In the genomic region with DNA sequence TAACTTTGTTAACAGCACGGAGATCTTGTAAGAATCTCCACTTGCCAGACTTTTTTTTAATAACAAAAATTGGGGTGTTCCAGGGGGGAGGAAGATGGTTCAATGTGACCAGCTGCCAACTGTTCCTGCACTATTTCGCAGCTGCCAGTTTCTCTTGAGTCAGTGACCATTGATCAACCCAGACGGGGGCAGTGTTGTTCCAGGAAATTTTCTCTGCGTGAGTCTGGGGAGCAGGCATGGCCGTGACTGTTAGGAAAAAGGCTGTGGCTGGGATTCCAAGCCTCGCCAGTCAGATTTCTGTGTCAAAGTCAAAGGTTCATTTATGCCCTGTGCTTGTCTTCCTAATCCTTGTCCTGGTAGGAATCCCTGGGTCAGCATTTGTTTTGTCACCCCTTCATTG, we compare ENCODE assay signal across 9 mouse cellular contexts.
DNase-seq lines count a peak whose midpoint lies in the region; ATAC-seq and TF ChIP-seq lines count a peak whose summit lies in the region.
"Had no signal": no experiment of that assay in that cellular context is flagged by ENCODE, and none has a peak within 500 bp of the region (broad histone marks: within the 10 kb centered on the region; RNA-seq: fewer than 3 reads in every experiment).

No protein-coding gene starts in this region.

- ATAC-seq in cerebellum, adult (ENCODE audit: insufficient number of reproducible peaks, low FRiP score, low TSS enrichment), result no peak
- peak; percentile 73; the same call in 1 of the 2 replicates for ATAC-seq in hindbrain, postnatal 0 days
- ATAC-seq in midbrain, postnatal 0 days (ENCODE audit: low FRiP score), result peak; percentile 56; the same call in 1 of the 2 replicates

- no peaks in the 10 kb centered on the region for H3K27me3 ChIP-seq in hindbrain, postnatal 0 days (ENCODE audit: insufficient read depth, low read length)
- H3K27me3 ChIP-seq in midbrain, postnatal 0 days (ENCODE audit: insufficient read depth, low read length), result no peaks in the 10 kb centered on the region

- no peak overlapping the region for H3K4me2 ChIP-seq in hindbrain, postnatal 0 days (ENCODE audit: low read depth, low read length)
- H3K4me2 ChIP-seq in midbrain, postnatal 0 days (ENCODE audit: low read depth, low read length, poor library complexity, severe bottlenecking), result no peak overlapping the region
- H3K4me2 ChIP-seq: midbrain, embryonic 12.5 days had no signal

- peak; percentile 22 for DNase-seq in cerebellum, adult 11 months
- DNase-seq in forelimb bud, embryonic 11.5 days (ENCODE audit: low read depth, low spot score), result peak; percentile 60
- DNase-seq in hindbrain, postnatal 0 days (ENCODE audit: low spot score), result peak; percentile 91
- peak; percentile 39 to 60 for DNase-seq in left cerebral cortex, adult 8-10 months (ENCODE audit: low spot score in 2 of 2)
- peak; percentile 90 for DNase-seq in midbrain, postnatal 0 days (ENCODE audit: low spot score)
- peak; percentile 57 for DNase-seq in telencephalon, adult 2 months (ENCODE audit: low read depth, low spot score)

- no peak overlapping the region for H3K27ac ChIP-seq in bone marrow macrophage, adult 2 months (ENCODE audit: insufficient read depth, low read depth, low read length)
- H3K27ac ChIP-seq in hindbrain, postnatal 0 days, result no peak overlapping the region
- no peak overlapping the region for H3K27ac ChIP-seq in midbrain, postnatal 0 days (ENCODE audit: low read depth, low read length)
- H3K27ac ChIP-seq: midbrain, embryonic 12.5 days had no signal

- H3K36me3 ChIP-seq in hindbrain, postnatal 0 days (ENCODE audit: insufficient read depth, low read length), result no peaks in the 10 kb centered on the region
- H3K36me3 ChIP-seq in midbrain, postnatal 0 days (ENCODE audit: insufficient read depth, low read length), result no peaks in the 10 kb centered on the region
- H3K36me3 ChIP-seq: midbrain, embryonic 12.5 days had no signal

- peak; percentile 32; the same call in 1 of the 2 replicates for TF ChIP-seq CTCF in bone marrow macrophage, adult 2 months (IDR thresholded peaks at IDR 0.05; ENCODE audit: low read depth, low read length)
- peak; percentile 78 for TF ChIP-seq CTCF in hindbrain, postnatal 0 days (IDR thresholded peaks at IDR 0.05; ENCODE audit: low read depth)
- peak; percentile 85 for TF ChIP-seq CTCF in midbrain, postnatal 0 days (IDR thresholded peaks at IDR 0.05)

- no peak overlapping the region for H3K4me3 ChIP-seq in bone marrow macrophage, adult 2 months (ENCODE audit: insufficient read depth, low read length)
- no peak overlapping the region for H3K4me3 ChIP-seq in hindbrain, postnatal 0 days (ENCODE audit: low read length)
- no peak overlapping the region for H3K4me3 ChIP-seq in midbrain, postnatal 0 days (ENCODE audit: low read depth, low read length)
- H3K4me3 ChIP-seq: midbrain, embryonic 12.5 days had no signal

- no peak for TF ChIP-seq POLR2A in bone marrow macrophage, adult 2 months (IDR thresholded peaks at IDR 0.05; ENCODE audit: borderline replicate concordance, low read depth, low read length)

- H3K9ac ChIP-seq in hindbrain, postnatal 0 days (replicated peaks; ENCODE audit: low read length), result no peak overlapping the region
- H3K9ac ChIP-seq in midbrain, postnatal 0 days (replicated peaks; ENCODE audit: low read length, poor library complexity, severe bottlenecking), result no peak overlapping the region
- H3K9ac ChIP-seq: midbrain, embryonic 12.5 days had no signal

- no peaks in the 10 kb centered on the region for H3K9me3 ChIP-seq in hindbrain, postnatal 0 days (ENCODE audit: low read length)
- H3K9me3 ChIP-seq in midbrain, postnatal 0 days (ENCODE audit: low read length), result no peaks in the 10 kb centered on the region
- H3K9me3 ChIP-seq: midbrain, embryonic 12.5 days had no signal

- WGBS in hindbrain, postnatal 0 days, result 7% methylated on average over 6 of the region's 6 CpGs
- WGBS in midbrain, postnatal 0 days, result 9% methylated on average over 6 of the region's 6 CpGs

- H3K4me1 ChIP-seq in bone marrow macrophage, adult 2 months (ENCODE audit: control insufficient read depth, insufficient read depth, low read length), result no peaks in the 10 kb centered on the region
- no peaks in the 10 kb centered on the region for H3K4me1 ChIP-seq in hindbrain, postnatal 0 days (ENCODE audit: insufficient read depth, low read length)
- H3K4me1 ChIP-seq in midbrain, postnatal 0 days (ENCODE audit: insufficient read depth, low read length), result no peaks in the 10 kb centered on the region
- H3K4me1 ChIP-seq: midbrain, embryonic 12.5 days had no signal

Comparison
In these comparisons a context has a peak if more than half of its experiments do, and no peak if none do; other contexts are left out.
1. DNase-seq: peak in every context shown above with its lines; median percentile 91 in hindbrain, postnatal 0 days; 90 in midbrain, postnatal 0 days; 60 in forelimb bud, embryonic 11.5 days; 57 in telencephalon, adult 2 months; 50 in left cerebral cortex, adult 8-10 months; 22 in cerebellum, adult 11 months.
2. CTCF ChIP-seq: peak in every context shown above with its lines; median percentile 85 in midbrain, postnatal 0 days; 78 in hindbrain, postnatal 0 days; 32 in bone marrow macrophage, adult 2 months.